Mouse (Mus musculus): ENCODE data around the gene Trim61.
"Not testable (repeated sequence)": the region's sequence is repeated elsewhere in the genome, so short reads cannot be mapped to it uniquely, and the experiment has no call there.

Gene Trim61

GRCm38 (mm10) chr8:65018423-65018822, at the start of gene Trim61, which contains the start of gene Trim60:
TSS of gene Trim61 (minus strand) at chr8:65018523.
TSS of gene Trim60 (minus strand) at chr8:65018584.
- DNase-seq (ENCODE audit: low spot score): no peak

- no peak for DNase-seq (ENCODE audit: low spot score)
Measured at GRCm38 (mm10) chr8:65067694-65068472, 49.6 kb upstream of the Trim61 start.

GRCm38 (mm10) chr8:65067031-65067430, 48.7 kb upstream of the Trim61 start:
- no peak for DNase-seq (ENCODE audit: low spot score)

GRCm38 (mm10) chr8:65065622-65066021, 47.3 kb upstream of the Trim61 start:
- DNase-seq (ENCODE audit: low spot score): no peak

GRCm38 (mm10) chr8:65064071-65064470, 45.7 kb upstream of the Trim61 start:
- DNase-seq (ENCODE audit: low spot score): no peak

GRCm38 (mm10) chr8:65062195-65062594, 43.9 kb upstream of the Trim61 start:
- no peak for DNase-seq (ENCODE audit: low spot score)

- no peak for DNase-seq (ENCODE audit: low spot score)
Measured at GRCm38 (mm10) chr8:65056722-65057121, 38.4 kb upstream of the Trim61 start.

- no peak for DNase-seq (ENCODE audit: low spot score)
Measured at GRCm38 (mm10) chr8:65053968-65054367, 35.6 kb upstream of the Trim61 start.

GRCm38 (mm10) chr8:65053554-65053953, 35.2 kb upstream of the Trim61 start:
- DNase-seq (ENCODE audit: low spot score): no peak

GRCm38 (mm10) chr8:65047801-65048200, 29.5 kb upstream of the Trim61 start:
- no peak for DNase-seq (ENCODE audit: low spot score)

- no peak for DNase-seq (ENCODE audit: low spot score)
Measured at GRCm38 (mm10) chr8:65047193-65047592, 28.9 kb upstream of the Trim61 start.

- no peak for DNase-seq (ENCODE audit: low spot score)
Measured at GRCm38 (mm10) chr8:65046565-65046964, 28.2 kb upstream of the Trim61 start.

- DNase-seq (ENCODE audit: low spot score): no peak
Measured at GRCm38 (mm10) chr8:65037117-65037533, 18.8 kb upstream of the Trim61 start, which contains the start of gene Apela. TSS of gene Apela (minus strand) at chr8:65037336.

- DNase-seq (ENCODE audit: low spot score): no peak
Measured at GRCm38 (mm10) chr8:65034136-65034535, 15.8 kb upstream of the Trim61 start.

GRCm38 (mm10) chr8:65033056-65033455, 14.7 kb upstream of the Trim61 start:
- no peak for DNase-seq (ENCODE audit: low spot score)

- DNase-seq (ENCODE audit: low spot score): no peak
Measured at GRCm38 (mm10) chr8:65032107-65032506, 13.8 kb upstream of the Trim61 start.

GRCm38 (mm10) chr8:65030735-65031485, 12.6 kb upstream of the Trim61 start:
- no peak for DNase-seq (ENCODE audit: low spot score)

- no peak for DNase-seq (ENCODE audit: low spot score)
Measured at GRCm38 (mm10) chr8:65029776-65030175, 11.5 kb upstream of the Trim61 start.

- no peak for DNase-seq (ENCODE audit: low spot score)
Measured at GRCm38 (mm10) chr8:65028959-65029686, 10.8 kb upstream of the Trim61 start.

GRCm38 (mm10) chr8:65022485-65022884, 4.2 kb upstream of the Trim61 start:
- no peak for DNase-seq (ENCODE audit: low spot score)

- not testable (repeated sequence) for DNase-seq (ENCODE audit: low spot score)
Measured at GRCm38 (mm10) chr8:65007616-65008015, 10.7 kb downstream of the Trim61 start.

- DNase-seq (ENCODE audit: low spot score): no peak
Measured at GRCm38 (mm10) chr8:64998806-64999365, 19.4 kb downstream of the Trim61 start.

Data from MN1 (cell line).